Mouse (Mus musculus) layer of hippocampus, adult 18-20 months (tissue): ENCODE measurements at regions not wholly inside any gene's neighbourhood (a gene's known extent, or its start where the extent isn't known, plus 50 kb on each side); places are given as distances from the start of the nearest gene placed in this dataset.

Experiments
- DNase-seq, 2 experiments: peaks; one replicate each; pipeline ENCODE4 v3.0.0; 2022; ENCODE audit warnings: low spot score in 2 of 2

DNA sequence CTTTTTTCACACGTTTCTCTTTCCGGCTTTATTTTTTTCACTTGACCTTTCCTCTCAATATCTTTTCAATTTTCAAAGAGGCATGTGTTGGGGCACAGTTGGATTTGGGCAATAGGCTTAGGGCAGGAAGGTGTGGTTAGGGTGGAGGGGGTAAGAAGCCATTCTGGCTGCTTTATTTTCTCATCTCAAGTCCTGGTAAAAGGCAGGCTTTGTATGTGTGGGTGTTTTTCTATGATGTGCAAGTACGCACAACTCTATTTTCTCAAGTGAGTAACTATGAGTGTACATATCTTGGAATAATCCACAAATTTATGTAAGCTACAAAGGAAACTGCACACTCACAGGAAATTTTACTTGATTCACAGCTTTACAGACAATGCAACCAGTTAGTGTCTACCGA lies 121.5 kb upstream of the Ifne start:
- no peak for DNase-seq

GRCm38 (mm10) chr4:89000855-89001254 lies 120.9 kb upstream of the Ifne start:
- no peak for DNase-seq

- DNase-seq = no peak
Observed at GRCm38 (mm10) chr4:89000200-89000599, 120.2 kb upstream of the Ifne start.

GRCm38 (mm10) chr4:88998286-88998685 lies 118.3 kb upstream of the Ifne start:
- no peak for DNase-seq

GRCm38 (mm10) chr4:88995129-88995919 lies 115.3 kb upstream of the Ifne start:
- no peak for DNase-seq

DNA sequence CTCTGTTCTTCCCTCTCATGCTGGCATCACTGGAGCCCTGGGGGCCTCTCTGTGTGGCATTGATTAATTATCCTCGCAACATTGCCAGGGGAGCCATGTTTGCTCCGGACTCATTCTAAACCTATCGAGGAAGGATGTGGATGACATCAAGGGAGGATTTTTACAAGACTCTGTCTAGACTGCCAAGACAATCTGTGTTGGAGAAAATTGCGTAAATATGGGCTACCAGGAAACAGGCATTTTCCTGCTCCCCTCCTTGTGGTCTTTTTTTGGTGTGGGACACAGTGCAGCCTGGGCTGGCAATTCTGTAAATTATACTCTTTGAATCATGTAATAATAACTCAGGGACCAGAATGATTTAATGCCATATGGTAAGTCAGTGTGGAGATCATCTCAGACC lies 114.5 kb upstream of the Ifne start:
- no peak for DNase-seq

DNA sequence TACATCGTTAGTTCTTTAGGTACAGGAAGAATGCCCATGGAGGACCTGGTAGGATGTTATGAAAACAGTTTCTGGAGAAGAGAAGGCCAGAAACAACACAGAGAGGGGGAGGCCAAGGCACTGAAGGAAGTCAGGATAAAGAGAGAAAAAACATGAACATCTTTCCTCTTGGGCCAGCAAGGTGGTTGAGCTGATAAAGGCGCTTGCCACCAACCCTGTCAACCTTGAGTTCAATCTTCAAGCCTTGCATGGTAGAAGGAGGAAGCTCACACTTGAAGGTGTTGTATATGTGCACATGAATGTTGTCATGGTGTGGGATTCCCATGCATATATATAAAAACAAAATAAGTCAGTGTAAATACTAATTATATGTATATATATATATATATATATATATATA lies 112.5 kb upstream of the Ifne start:
- DNase-seq = no peak

GRCm38 (mm10) chr4:88988363-88988762 lies 108.4 kb upstream of the Ifne start:
- no peak for DNase-seq

DNA sequence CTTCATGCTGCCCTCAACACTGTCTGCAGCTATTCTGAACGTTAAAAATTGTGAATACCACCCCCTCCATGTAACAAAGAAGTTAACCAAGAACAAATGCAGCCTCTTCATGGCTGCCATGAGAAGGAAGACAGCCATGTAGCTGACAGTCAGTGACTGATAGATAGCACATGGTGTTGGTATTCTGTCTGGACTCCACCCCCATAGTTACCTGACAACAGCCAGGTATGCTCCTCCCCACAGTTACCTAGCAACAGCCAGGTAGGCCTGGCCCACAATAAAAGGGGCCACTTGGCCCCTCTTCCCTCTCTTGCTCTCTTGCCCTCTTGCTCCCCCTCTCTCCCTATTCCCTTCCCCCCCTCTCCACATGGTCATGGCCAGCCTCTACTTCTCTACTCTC lies 107.1 kb upstream of the Ifne start:
- DNase-seq = no peak

- no peak for DNase-seq
Observed at GRCm38 (mm10) chr4:88982457-88982856, 102.5 kb upstream of the Ifne start.

- no peak for DNase-seq
Observed at GRCm38 (mm10) chr4:88977099-88977888, 97.3 kb upstream of the Ifne start.

GRCm38 (mm10) chr4:88974535-88974934 lies 94.5 kb upstream of the Ifne start:
- no peak for DNase-seq

DNA sequence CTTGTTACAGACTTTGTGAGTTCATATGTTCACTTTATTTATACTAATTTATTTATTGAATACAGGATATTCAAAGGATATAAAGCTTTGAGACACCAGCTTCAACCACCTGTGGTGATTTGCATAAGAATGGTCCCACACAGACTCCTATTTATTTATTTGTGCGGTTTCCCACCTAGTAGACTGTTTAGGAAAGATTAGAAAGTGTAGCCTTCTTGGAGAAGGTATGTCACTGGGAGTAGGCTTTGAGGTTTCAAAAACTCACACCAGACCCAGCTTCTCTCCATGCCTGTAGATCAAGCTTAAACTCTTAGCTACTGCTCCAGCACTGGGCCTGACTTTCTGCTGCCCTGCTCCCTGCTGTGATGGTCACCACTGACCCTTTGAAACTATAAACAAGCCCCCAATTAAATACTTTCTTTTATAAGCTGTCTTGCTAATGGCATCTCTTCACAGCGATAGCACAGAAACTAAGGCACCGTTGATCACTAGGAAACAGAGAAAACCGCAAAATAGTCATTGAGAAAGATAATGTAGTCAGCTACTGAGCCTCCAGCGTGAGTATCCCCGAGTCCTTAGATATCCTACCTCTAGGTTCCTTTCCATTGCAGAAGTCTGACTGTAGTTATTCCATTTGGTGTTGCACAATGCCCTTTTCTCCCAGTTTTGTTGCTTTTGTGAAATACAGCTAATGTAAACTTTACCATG lies 89.3 kb upstream of the Ifne start:
- no peak for DNase-seq

DNA sequence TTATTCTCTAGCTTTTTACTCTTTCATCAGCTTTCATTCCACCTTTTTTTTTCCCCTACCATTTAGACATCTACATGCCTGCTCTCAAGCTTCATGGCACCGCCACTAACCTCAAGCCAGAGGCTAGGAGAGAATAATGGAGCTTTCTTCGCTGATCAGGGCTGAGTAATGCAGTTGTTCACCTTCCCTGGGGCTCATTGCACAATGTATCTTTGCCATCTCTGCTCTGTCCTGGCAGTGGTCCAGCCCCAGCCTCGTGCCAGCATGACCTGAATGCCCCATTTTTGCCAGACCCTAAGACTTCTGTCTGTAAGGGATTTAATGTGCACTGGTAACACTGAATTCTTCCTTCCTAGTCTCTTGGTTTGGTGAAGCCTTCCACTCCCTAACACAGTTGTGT lies 79.6 kb upstream of the Ifne start:
- no peak for DNase-seq

- DNase-seq = no peak
Observed at GRCm38 (mm10) chr4:88956605-88957004, 76.6 kb upstream of the Ifne start.

GRCm38 (mm10) chr4:88956151-88956550 lies 76.2 kb upstream of the Ifne start:
- DNase-seq = no peak

DNA sequence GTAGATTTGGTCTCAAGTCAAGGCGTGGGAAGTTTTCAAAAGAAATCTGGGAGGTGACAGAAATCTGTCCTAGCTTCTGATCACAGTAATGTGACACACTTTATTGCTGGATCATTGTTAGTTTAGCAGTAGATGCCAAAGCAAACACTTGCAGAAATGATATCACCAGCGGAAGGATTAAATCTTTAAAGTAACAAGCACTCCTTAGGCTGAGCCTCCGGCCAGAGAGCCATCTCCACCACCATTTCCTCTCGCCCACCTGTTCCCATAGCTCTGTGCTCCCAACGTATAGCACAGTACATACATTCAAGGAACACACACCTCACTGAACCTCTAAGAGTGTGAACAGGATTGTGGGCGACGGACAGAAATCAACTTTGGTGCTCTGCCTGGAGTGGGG lies 75.6 kb upstream of the Ifne start:
- no peak for DNase-seq

- DNase-seq = no peak
Observed at GRCm38 (mm10) chr4:88954045-88954444, 74.0 kb upstream of the Ifne start.

GRCm38 (mm10) chr4:88951034-88951336 lies 71.0 kb upstream of the Ifne start:
- DNase-seq = no peak

DNA sequence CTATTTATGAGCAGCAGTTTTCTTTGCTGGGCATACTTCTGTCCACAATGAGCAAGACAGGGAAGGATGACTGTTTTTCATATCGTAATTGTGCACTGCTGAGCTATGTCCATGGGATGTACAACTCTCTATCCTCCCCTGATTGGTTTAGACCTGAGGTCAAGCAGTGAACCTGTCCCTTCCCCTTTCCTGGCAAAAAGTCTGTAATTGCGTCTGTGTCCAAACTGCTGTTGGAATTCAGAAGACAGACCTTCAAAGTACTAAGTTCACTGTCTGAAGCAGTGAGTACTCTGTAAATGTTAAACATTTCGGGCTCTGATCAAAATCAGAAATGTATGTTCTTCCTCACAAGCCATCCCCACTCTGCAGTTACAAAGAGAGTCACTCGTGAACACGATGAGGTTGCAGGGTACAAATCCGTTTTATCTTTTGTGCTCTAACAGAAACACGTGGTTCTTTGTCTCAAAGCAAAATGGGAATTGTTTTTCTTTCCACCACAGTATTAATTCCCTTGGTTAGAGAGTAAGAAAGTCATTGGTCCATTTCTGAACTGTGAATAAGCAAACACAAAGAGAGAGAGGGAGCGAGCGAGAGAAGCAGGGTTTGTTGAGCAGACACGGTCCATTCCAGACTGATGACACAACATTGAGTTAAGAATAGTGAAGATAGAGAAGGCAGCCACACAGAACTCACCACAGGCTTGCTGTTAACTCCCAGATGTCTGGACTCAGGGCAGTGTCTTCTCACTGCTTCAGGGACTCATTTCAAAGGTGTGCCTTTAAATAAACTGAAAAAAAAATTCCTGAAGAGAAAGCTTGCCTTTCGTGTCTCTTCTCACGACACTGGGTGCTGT lies 70.4 kb upstream of the Ifne start:
- DNase-seq = no peak
